Mouse (Mus musculus) heart, adult 10 weeks (tissue): ENCODE results near the gene Tex30. TPM values are rescaled to one million over a fixed set of nuclear protein-coding genes. Genes with fewer than 3 reads are reported as not detected.

Experiments used
- polyA plus RNA-seq: library from polyadenylated mRNA; stranded (reverse); fragments of 350-450 nt; fragmentation: Illumina TruSeq; extraction: RNeasy Lipid Tissue Mini Kit (QIAGEN cat#74804); gene quantifications from one replicate; pipeline ENCODE4 v1.2.3, GENCODE M21; 2014; ENCODE audit warnings: low read depth, low replicate concordance

The Tex30 gene
- polyA plus RNA-seq: 9.1 TPM

DNA sequence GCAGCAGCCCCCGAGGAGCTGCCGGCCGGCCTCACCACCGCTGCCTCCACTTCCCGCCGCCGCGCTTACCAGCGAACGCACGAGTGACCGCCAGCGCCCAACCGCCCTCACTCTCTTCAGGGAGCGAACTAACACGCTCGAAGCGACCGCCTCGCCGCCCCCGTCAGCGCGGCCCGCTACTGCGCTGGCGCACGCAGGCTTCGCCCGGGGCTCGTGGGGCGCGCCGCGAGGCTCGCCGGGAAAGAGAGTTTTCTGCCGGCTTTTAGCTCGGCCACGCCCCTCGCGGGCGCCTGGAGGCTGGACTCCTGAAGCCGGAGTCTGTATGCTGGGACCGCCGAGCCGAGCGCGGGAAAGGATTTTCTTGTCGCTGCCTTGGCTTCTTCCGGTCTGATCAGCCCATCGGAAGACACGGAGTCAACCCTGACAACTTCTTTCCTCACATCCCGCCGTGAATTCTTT lies at the start of gene Tex30:
TSS of gene Tex30 (minus strand) at position 183 of the 459 bp plus-strand sequence.

GRCm38 (mm10) chr1:44147563-44148381 lies 45.5 kb upstream of the Tex30 start, which contains the start of gene Ercc5:
Ercc5 (plus strand) TSS chr1:44147744.

DNA sequence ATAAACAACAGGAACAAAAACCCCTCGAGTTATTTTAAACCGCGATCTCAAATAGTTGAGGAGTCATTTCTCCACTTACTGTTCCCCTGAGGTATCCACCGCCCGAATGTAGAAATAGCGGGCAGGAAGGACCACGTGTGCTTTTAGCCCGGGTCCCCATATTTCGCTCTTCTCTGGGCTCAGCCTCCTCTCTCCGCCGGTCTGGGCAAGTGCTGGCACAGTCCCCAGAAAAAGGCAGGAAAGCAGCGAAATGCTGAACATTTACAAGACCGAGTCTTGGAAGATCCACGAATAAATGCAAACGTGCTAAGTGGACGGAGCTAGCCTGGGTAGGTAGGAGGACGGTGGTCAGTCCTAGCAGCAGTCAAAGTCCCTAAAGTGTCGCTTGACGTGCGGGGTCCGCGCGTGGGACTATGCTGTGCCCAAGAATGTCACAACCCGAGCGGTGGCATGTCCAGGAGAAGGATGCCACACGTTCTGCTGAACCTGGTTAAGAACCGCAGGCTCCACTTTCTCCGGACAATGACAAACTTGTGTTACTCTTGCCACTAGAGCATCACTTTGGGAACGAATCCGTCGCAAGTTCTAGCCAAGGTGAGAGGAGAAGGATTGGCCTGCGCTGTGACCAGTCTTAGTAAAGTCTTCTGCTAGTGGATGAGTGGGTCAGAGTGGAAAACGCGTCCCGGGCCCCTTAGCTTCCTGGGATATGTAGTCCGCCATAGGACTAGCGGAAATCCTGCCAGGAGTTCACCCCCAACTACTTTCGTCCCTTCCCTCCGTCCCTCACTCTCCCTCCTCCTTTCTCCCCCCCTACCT lies 16.2 kb upstream of the Tex30 start, which contains the start of the genes Kdelc1 and Bivm:
TSS of gene Kdelc1 (minus strand) at position 570 of the 816 bp plus-strand sequence.
TSS of gene Bivm (plus strand) at position 719 of the 816 bp plus-strand sequence.

GRCm38 (mm10) chr1:44061836-44062235 lies 40.4 kb downstream of the Tex30 start, which contains the start of gene Gm8251:
Gm8251 (minus strand) TSS chr1:44061936.

Other genes with a start within 250 kb of the Tex30 start
- 29.3 TPM for gene Tpp2, start 168.8 kb downstream of the Tex30 start, polyA plus RNA-seq
- gene Mettl21c, start 82.4 kb downstream of the Tex30 start, polyA plus RNA-seq: not detected
- gene Gm8251, start 40.5 kb downstream of the Tex30 start, polyA plus RNA-seq: not detected
- 21.2 TPM for gene Kdelc1, start 16.4 kb upstream of the Tex30 start, polyA plus RNA-seq
- 11.4 TPM for gene Bivm, start 16.5 kb upstream of the Tex30 start, polyA plus RNA-seq
- gene Ercc5, start 45.3 kb upstream of the Tex30 start, polyA plus RNA-seq: 15.2 TPM
- gene Mettl21e, start 116.5 kb upstream of the Tex30 start, polyA plus RNA-seq: not detected